16 mouse cellular contexts compared by ENCODE assay signal in the genomic region with DNA sequence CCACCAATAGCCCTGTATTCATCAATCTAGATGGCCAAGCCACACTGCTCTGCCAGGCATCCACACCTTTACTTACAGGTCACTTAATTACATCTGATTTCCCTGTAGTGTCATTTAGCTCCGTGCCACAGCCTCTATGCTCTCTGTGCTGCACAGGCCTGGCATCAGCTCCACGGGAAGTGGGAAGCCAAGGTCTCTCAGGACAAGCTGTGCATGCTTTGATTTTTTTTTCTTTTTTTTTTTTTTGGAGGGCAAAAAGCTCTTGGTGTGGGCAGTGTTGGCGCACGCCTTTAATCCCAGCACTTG. TPM values are rescaled to one million over a fixed set of nuclear protein-coding genes. Genes with fewer than 3 reads are reported as not detected.
DNase-seq lines count a peak whose midpoint lies in the region; ATAC-seq and TF ChIP-seq lines count a peak whose summit lies in the region.
"Had no signal": no experiment of that assay in that cellular context is flagged by ENCODE, and none has a peak within 500 bp of the region (broad histone marks: within the 10 kb centered on the region; RNA-seq: fewer than 3 reads in every experiment).

No protein-coding gene starts in this region.

- H3K9me3 ChIP-seq in midbrain, postnatal 0 days (ENCODE audit: low read length): no peaks in the 10 kb centered on the region
- no peaks in the 10 kb centered on the region for H3K9me3 ChIP-seq in midbrain, embryonic 16.5 days (replicated peaks; ENCODE audit: control insufficient read depth, low read length, poor library complexity, severe bottlenecking)
- no peaks in the 10 kb centered on the region; the same call in 1 of the 2 replicates for H3K9me3 ChIP-seq in hindbrain, embryonic 16.5 days (ENCODE audit: control insufficient read depth, low read length)
- H3K9me3 ChIP-seq: forebrain, embryonic 13.5 days; midbrain, embryonic 13.5 days had no signal

- no peak for TF ChIP-seq POLR2A in heart, adult 2 months (IDR thresholded peaks at IDR 0.05; ENCODE audit: insufficient read depth, low read depth, low read length)

- no peak overlapping the region for H3K4me2 ChIP-seq in midbrain, postnatal 0 days (ENCODE audit: low read depth, low read length, poor library complexity, severe bottlenecking)
- H3K4me2 ChIP-seq in midbrain, embryonic 16.5 days (ENCODE audit: low read length): no peak overlapping the region
- H3K4me2 ChIP-seq in hindbrain, embryonic 16.5 days (ENCODE audit: low read length): no peak overlapping the region
- H3K4me2 ChIP-seq: forebrain, embryonic 13.5 days; midbrain, embryonic 13.5 days had no signal

- no peak for TF ChIP-seq CTCF in midbrain, postnatal 0 days (IDR thresholded peaks at IDR 0.05)
- no peak for TF ChIP-seq CTCF in heart, adult 2 months (IDR thresholded peaks at IDR 0.05)

- intact Hi-C loops in heart, adult 2 months (cut with DNase I): no loop called here

- WGBS in midbrain, postnatal 0 days: 67% methylated on average over 4 of the region's 4 CpGs
- WGBS in midbrain, embryonic 16.5 days: 61% methylated on average over 4 of the region's 4 CpGs
- WGBS in hindbrain, embryonic 16.5 days: 56% methylated on average over 4 of the region's 4 CpGs
- 88% methylated on average over 4 of the region's 4 CpGs for WGBS in heart, adult 2 months

- DNase-seq in adrenal gland, postnatal 25 days: peak; percentile 13
- no peak for DNase-seq in adrenal gland, postnatal 10 days
- DNase-seq in midbrain, postnatal 0 days (ENCODE audit: low spot score): peak; percentile 35
- no peak for DNase-seq in T-cell, adult 2 months (ENCODE audit: low spot score)
- DNase-seq in heart, adult 2 months: no peak
- no peak for DNase-seq in kidney, postnatal 25 days
- DNase-seq: gastrocnemius, postnatal 25 days; kidney, adult 11 months; liver, postnatal 0 days; lung, postnatal 14 days; right cerebral cortex, postnatal 4 days; thymus, postnatal 14 days had no signal

- no peaks in the 10 kb centered on the region for H3K79me2 ChIP-seq in heart, adult 2 months (replicated peaks; ENCODE audit: control insufficient read depth, insufficient read depth, low read length)

- H3K4me3 ChIP-seq in midbrain, postnatal 0 days (ENCODE audit: low read depth, low read length): no peak overlapping the region
- H3K4me3 ChIP-seq in midbrain, embryonic 16.5 days (ENCODE audit: low read depth, low read length): no peak overlapping the region
- H3K4me3 ChIP-seq in hindbrain, embryonic 16.5 days (ENCODE audit: low read length): no peak overlapping the region
- no peak overlapping the region for H3K4me3 ChIP-seq in heart, adult 2 months
- H3K4me3 ChIP-seq: forebrain, embryonic 13.5 days; midbrain, embryonic 13.5 days had no signal

- H3K36me3 ChIP-seq in midbrain, postnatal 0 days (ENCODE audit: insufficient read depth, low read length): no peaks in the 10 kb centered on the region
- H3K36me3 ChIP-seq in midbrain, embryonic 16.5 days (ENCODE audit: control insufficient read depth, insufficient read depth, low read length): no peaks in the 10 kb centered on the region
- no peaks in the 10 kb centered on the region for H3K36me3 ChIP-seq in hindbrain, embryonic 16.5 days (ENCODE audit: control insufficient read depth, insufficient read depth, low read length)
- H3K36me3 ChIP-seq in heart, adult 2 months (ENCODE audit: control insufficient read depth, insufficient read depth, low read length): no peaks in the 10 kb centered on the region
- H3K36me3 ChIP-seq: midbrain, embryonic 13.5 days had no signal

- ATAC-seq in midbrain, postnatal 0 days (ENCODE audit: low FRiP score): no peak
- ATAC-seq in midbrain, embryonic 16.5 days: no peak
- peak; percentile 62 for ATAC-seq in hindbrain, embryonic 16.5 days
- ATAC-seq: forebrain, embryonic 13.5 days; liver, postnatal 0 days; midbrain, embryonic 13.5 days had no signal

- H3K27me3 ChIP-seq in midbrain, postnatal 0 days (ENCODE audit: insufficient read depth, low read length): no peaks in the 10 kb centered on the region
- H3K27me3 ChIP-seq in midbrain, embryonic 16.5 days (ENCODE audit: control insufficient read depth, insufficient read depth, low read depth, low read length): no peaks in the 10 kb centered on the region
- no peaks in the 10 kb centered on the region for H3K27me3 ChIP-seq in hindbrain, embryonic 16.5 days (replicated peaks; ENCODE audit: control insufficient read depth, insufficient read depth, low read length)
- H3K27me3 ChIP-seq in heart, adult 2 months (ENCODE audit: control insufficient read depth, insufficient read depth, low read length): no peaks in the 10 kb centered on the region
- H3K27me3 ChIP-seq: forebrain, embryonic 13.5 days; midbrain, embryonic 13.5 days had no signal

- TF ChIP-seq EP300 in heart, adult 2 months (IDR thresholded peaks at IDR 0.05; ENCODE audit: insufficient read depth, low read depth, low read length): no peak

- H3K9ac ChIP-seq in midbrain, postnatal 0 days (replicated peaks; ENCODE audit: low read length, poor library complexity, severe bottlenecking): no peak overlapping the region
- H3K9ac ChIP-seq in midbrain, embryonic 16.5 days (ENCODE audit: low read depth, low read length): no peak overlapping the region
- H3K9ac ChIP-seq in hindbrain, embryonic 16.5 days (ENCODE audit: low read depth, low read length): no peak overlapping the region
- H3K9ac ChIP-seq in heart, adult 2 months (ENCODE audit: low read depth, low read length): no peak overlapping the region
- H3K9ac ChIP-seq: forebrain, embryonic 13.5 days; liver, postnatal 0 days; midbrain, embryonic 13.5 days had no signal

- H3K4me1 ChIP-seq in midbrain, postnatal 0 days (ENCODE audit: insufficient read depth, low read length): no peaks in the 10 kb centered on the region
- H3K4me1 ChIP-seq in midbrain, embryonic 16.5 days (ENCODE audit: control insufficient read depth, insufficient read depth, low read length): no peaks in the 10 kb centered on the region
- peaks cover 5% of the 10 kb centered on the region; the same call in 1 of the 2 replicates for H3K4me1 ChIP-seq in hindbrain, embryonic 16.5 days (ENCODE audit: control insufficient read depth, insufficient read depth, low read depth, low read length)
- H3K4me1 ChIP-seq in heart, adult 2 months (ENCODE audit: control insufficient read depth, insufficient read depth, low read length): no peaks in the 10 kb centered on the region; the same call in 1 of the 2 replicates

- H3K27ac ChIP-seq in midbrain, postnatal 0 days (ENCODE audit: low read depth, low read length): no peak overlapping the region
- no peak overlapping the region for H3K27ac ChIP-seq in midbrain, embryonic 16.5 days (ENCODE audit: low read length)
- H3K27ac ChIP-seq in hindbrain, embryonic 16.5 days (ENCODE audit: low read depth, low read length): no peak overlapping the region
- H3K27ac ChIP-seq in heart, adult 2 months: no peak overlapping the region
- H3K27ac ChIP-seq: forebrain, embryonic 13.5 days; midbrain, embryonic 13.5 days had no signal

RNA-seq across cellular contexts. Expression of gene Cdc14b, which starts 16.6 kb away (rescaled TPM):
- total RNA-seq in adrenal gland, postnatal 25 days (2021): 9.7 and 10.2 TPM in 2 replicates
- total RNA-seq in adrenal gland, postnatal 10 days (2021): 10 to 100 TPM; 10.1 TPM
- total RNA-seq in midbrain, postnatal 0 days (2014; rRNA removed): 4.2 and 4.6 TPM in 2 replicates
- 0.72 and 1.2 TPM in 2 replicates for polyA plus RNA-seq in midbrain, postnatal 0 days (2015; fragmentation: Nextera tagmentation; extraction: Ambion mirVana)
- 1.5 and 2.3 TPM in 2 replicates for polyA plus RNA-seq in midbrain, embryonic 16.5 days (2015; fragmentation: Nextera tagmentation; extraction: Ambion mirVana)
- polyA plus RNA-seq in hindbrain, embryonic 16.5 days (2015; fragmentation: Nextera tagmentation; extraction: Ambion mirVana): 2.8 and 3.4 TPM in 2 replicates
- total RNA-seq in heart, adult 2 months (2021): 1 to 10 TPM; 8.7 to 8.8 TPM
- polyA plus RNA-seq in heart, adult 2 months (2012; rRNA removed): 8.2 and 19.8 TPM in 2 replicates

RNA-seq across cellular contexts. Expression of gene Aaed1, which starts 54.0 kb away (rescaled TPM):
- total RNA-seq in adrenal gland, postnatal 25 days (2021): 47.8 and 54.8 TPM in 2 replicates
- 10 to 100 TPM; 52.7 to 57.2 TPM for total RNA-seq in adrenal gland, postnatal 10 days (2021)
- total RNA-seq in midbrain, postnatal 0 days (2014; rRNA removed): 12.3 and 12.6 TPM in 2 replicates
- 12.0 and 13.5 TPM in 2 replicates for polyA plus RNA-seq in midbrain, postnatal 0 days (2015; fragmentation: Nextera tagmentation; extraction: Ambion mirVana)
- 10.7 and 11.5 TPM in 2 replicates for polyA plus RNA-seq in midbrain, embryonic 16.5 days (2015; fragmentation: Nextera tagmentation; extraction: Ambion mirVana)
- 12.5 and 15.3 TPM in 2 replicates for polyA plus RNA-seq in hindbrain, embryonic 16.5 days (2015; fragmentation: Nextera tagmentation; extraction: Ambion mirVana)
- 10 to 100 TPM; 55.7 to 65.7 TPM for total RNA-seq in heart, adult 2 months (2021)
- polyA plus RNA-seq in heart, adult 2 months (2012; rRNA removed): 19.6 and 28.4 TPM in 2 replicates

Comparison
In these comparisons a context has a peak if more than half of its experiments do, and no peak if none do; other contexts are left out.
1. DNase-seq: peak in adrenal gland, postnatal 25 days (single experiment) and midbrain, postnatal 0 days (single experiment); none in adrenal gland, postnatal 10 days (single experiment), T-cell, adult 2 months (single experiment), heart, adult 2 months (0 of 2) and kidney, postnatal 25 days (0 of 2).